Mouse (Mus musculus) megakaryocyte, embryonic 14.5 days (primary cell): Measurements from ENCODE around the gene Alox12e.

ENCODE experiments used
- FLI1 ChIP-seq: IDR thresholded peaks from 2 replicates; pipeline ENCODE4 v1.6.1; 2012; ENCODE audit warnings: low read length, inconsistent platforms, mixed read lengths
- GATA1 ChIP-seq: IDR thresholded peaks from 3 replicates; pipeline ENCODE4 v1.6.1; 2012; ENCODE audit warnings: mixed read lengths, low read length, inconsistent platforms, borderline replicate concordance

- no peak for TF ChIP-seq FLI1
- no peak for TF ChIP-seq GATA1
Measured at GRCm38 (mm10) chr11:70348630-70349029, 26.2 kb upstream of the Alox12e start.
